Mouse (Mus musculus): ENCODE measurements around the gene Olfr63.
"Not testable (repeated sequence)": the region's sequence is repeated elsewhere in the genome, so short reads cannot be mapped to it uniquely, and the experiment has no call there.

Olfr63 gene

DNA sequence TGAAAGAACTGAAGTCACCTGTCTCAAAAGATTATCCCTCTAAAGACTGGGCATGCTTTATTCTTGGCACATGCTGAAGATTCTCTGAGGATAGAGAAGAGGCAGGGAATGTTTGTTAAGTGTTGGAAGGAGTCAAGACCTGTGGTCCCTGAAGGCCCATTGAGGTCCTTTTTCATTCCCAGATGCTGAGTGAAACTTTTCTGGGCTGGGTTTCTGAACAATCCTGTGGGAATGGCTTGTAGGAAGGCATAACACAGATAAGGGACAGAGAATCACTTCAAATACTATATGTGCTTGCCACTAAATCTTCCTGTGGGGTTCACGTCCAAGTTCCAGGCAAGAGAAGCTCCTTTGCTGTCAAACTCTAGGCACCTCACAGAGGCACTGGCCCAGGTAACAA lies at the start of gene Olfr63:
Olfr63 (plus strand) TSS at position 301 of the 400 bp plus-strand sequence.
- CTCF ChIA-PET: no interaction called here

DNA sequence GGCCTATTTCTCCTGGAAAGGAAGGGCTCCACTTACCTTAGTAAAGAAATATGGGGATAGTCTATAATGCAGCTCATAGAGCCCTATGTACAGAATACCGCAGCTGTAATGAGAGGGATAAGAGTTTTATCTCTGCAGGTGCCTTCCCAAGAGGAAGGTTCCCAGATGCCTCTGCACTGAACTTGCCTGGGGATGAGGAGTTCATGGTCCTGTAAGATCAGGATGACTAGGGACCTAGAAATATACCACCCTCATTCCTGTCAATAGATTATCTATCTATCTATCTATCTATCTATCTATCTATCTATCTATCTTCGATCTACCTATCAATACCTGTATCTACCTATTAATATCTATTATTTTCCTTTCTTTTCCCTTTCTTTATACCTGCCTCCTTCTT lies 42.9 kb upstream of the Olfr63 start, which contains the start of gene Olfr1564:
Olfr1564 (minus strand) TSS at position 101 of the 400 bp plus-strand sequence.
- CTCF ChIA-PET: no interaction called here

DNA sequence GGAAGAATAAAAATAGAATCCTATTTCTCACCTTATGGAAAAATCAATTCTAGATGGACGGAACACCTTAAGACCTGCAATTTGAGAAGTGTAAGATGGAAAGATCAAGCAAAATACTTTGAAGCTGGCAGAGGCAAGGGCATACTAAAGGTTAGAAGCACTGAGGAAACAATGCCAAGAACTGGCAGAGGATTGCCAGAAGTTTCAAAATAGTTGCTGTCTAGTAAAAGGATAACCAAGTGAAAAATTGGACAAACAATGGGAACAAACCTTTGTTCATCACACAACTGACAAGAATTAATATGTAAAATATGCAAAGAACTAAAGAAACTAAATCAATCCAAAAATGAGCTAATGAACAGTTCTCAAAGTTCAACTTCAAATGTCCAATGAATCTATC lies 27.8 kb upstream of the Olfr63 start:
- CTCF ChIA-PET: not testable (repeated sequence)

DNA sequence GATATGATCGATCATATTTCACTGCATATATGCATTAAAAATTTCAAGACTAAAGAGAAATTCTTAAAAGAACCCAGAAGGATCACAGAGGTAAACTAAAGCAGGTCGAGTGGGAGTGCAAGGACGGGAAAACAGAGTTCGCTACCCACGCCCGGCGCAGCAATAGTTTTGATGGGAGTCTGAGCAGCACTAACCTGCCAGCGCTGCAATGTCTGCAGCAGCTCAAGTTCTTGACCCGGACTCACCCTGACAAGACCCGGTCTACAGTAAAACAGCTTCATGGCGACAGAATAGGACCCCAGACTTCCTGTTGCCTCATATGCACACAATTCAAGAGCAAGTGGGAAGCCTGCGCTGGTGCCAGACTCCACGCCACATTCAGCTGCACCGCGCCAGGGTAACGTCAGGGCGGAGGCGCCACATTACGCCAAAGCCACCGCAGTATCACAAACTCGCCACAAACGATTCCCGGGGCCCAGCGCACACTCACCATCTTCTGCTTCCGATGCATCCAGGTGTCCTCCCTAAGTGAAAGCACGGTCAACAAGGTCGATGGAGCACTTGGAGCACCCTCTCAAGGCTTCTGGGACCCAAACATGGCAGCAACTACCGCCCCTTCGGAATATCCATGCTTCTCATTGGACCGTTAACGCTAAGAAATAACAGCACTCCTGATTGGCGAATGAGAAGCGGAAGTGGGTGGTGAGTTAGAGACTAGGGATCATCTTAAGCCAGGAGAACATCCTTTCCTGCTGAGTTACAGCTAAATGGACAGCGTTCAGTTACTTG lies 9.8 kb upstream of the Olfr63 start, which contains the start of gene Zfp955a:
Zfp955a (minus strand) TSS at position 616 of the 789 bp plus-strand sequence.
- CTCF ChIA-PET: not testable (repeated sequence)

DNA sequence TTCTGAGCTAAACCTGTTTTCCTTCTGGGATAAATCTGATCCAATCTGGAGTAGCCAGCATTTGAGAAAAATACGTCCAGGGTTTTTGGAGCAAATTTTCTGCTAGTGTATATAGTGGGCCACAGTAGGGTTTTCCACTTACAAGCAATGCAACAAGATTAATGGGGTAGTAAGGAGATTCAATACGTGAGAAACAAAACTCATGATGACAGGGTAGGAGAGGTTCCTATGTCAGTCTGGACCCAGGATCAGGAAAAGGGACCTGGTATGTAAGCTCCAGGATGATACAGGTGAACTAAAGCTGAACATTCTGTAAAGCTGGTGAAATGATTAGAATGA lies 9.2 kb upstream of the Olfr63 start:
- CTCF ChIA-PET: not testable (repeated sequence)

DNA sequence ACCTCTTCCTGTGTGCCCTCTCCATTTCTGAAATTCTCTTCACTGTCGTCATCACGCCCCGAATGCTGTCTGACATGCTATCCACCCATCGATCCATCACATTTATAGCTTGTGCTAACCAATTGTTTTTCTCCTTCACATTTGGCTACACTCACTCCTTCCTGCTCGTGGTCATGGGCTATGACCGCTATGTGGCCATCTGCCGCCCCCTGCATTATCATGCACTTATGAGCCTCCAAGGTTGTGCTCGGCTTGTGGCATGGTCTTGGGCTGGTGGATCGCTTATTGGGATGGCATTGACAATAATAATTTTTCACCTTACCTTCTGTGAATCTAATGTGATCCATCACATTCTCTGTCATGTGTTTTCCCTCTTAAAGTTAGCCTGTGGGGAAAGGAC lies 4.4 kb downstream of the Olfr63 start:
- CTCF ChIA-PET: no interaction called here

DNA sequence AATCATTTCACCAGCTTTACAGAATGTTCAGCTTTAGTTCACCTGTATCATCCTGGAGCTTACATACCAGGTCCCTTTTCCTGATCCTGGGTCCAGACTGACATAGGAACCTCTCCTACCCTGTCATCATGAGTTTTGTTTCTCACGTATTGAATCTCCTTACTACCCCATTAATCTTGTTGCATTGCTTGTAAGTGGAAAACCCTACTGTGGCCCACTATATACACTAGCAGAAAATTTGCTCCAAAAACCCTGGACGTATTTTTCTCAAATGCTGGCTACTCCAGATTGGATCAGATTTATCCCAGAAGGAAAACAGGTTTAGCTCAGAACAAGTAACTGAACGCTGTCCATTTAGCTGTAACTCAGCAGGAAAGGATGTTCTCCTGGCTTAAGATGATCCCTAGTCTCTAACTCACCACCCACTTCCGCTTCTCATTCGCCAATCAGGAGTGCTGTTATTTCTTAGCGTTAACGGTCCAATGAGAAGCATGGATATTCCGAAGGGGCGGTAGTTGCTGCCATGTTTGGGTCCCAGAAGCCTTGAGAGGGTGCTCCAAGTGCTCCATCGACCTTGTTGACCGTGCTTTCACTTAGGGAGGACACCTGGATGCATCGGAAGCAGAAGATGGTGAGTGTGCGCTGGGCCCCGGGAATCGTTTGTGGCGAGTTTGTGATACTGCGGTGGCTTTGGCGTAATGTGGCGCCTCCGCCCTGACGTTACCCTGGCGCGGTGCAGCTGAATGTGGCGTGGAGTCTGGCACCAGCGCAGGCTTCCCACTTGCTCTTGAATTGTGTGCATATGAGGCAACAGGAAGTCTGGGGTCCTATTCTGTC lies 24.8 kb downstream of the Olfr63 start, which contains the start of gene Zfp955b:
Zfp955b (plus strand) TSS at position 506 of the 837 bp plus-strand sequence.
- CTCF ChIA-PET: not testable (repeated sequence)

DNA sequence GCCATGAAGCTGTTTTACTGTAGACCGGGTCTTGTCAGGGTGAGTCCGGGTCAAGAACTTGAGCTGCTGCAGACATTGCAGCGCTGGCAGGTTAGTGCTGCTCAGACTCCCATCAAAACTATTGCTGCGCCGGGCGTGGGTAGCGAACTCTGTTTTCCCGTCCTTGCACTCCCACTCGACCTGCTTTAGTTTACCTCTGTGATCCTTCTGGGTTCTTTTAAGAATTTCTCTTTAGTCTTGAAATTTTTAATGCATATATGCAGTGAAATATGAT lies 25.3 kb downstream of the Olfr63 start:
- CTCF ChIA-PET: not testable (repeated sequence)
